Mouse (Mus musculus) cerebellum, adult 2 months (tissue): ENCODE results near the gene Sytl2. TPM values are rescaled to one million over a fixed set of nuclear protein-coding genes. Genes with fewer than 3 reads are reported as not detected.
A peak's percentile ranks its signal among the peaks of the same experiment; 100 is the strongest.

Experiments used
- DNase-seq, 2 experiments: peaks; one replicate each; pipeline ENCODE4 v3.0.0; 2021
- H3K27ac ChIP-seq: fragments of 200-500 bp; 2 replicates; pipeline ENCODE4 v1.5.1; 2012; ENCODE audit warnings: low read length, control low read depth, inconsistent platforms; ENCODE audit not compliant: insufficient read depth
- H3K27me3 ChIP-seq: fragments of 200-500 bp; 2 replicates; pipeline ENCODE4 v1.6.1; 2012; ENCODE audit warnings: inconsistent platforms, mild to moderate bottlenecking, low read length, moderate library complexity; ENCODE audit not compliant: control insufficient read depth, insufficient read depth
- H3K4me1 ChIP-seq: fragments of 200-500 bp; 2 replicates; pipeline ENCODE4 v1.6.1; 2011; ENCODE audit warnings: low read length; ENCODE audit not compliant: control insufficient read depth, insufficient read depth
- H3K4me3 ChIP-seq: fragments of 200-500 bp; replicated peaks from 2 replicates; pipeline ENCODE3; 2011; ENCODE audit warnings: mild to moderate bottlenecking, low read depth, low read length, control low read depth; ENCODE audit not compliant: insufficient read depth
- CTCF ChIP-seq: fragments of 200-500 bp; IDR thresholded peaks from 2 replicates; pipeline ENCODE4 v1.5.1; 2011; ENCODE audit warnings: low read depth, mild to moderate bottlenecking, control low read depth, low read length, moderate library complexity, borderline replicate concordance; ENCODE audit not compliant: insufficient read depth
- POLR2A ChIP-seq: fragments of 200-500 bp; IDR thresholded peaks from 2 replicates; pipeline ENCODE4 v1.6.1; 2011; ENCODE audit warnings: low read length, control low read depth, borderline replicate concordance; ENCODE audit not compliant: insufficient read depth
- WGBS: fragments of 180-500 bp; shearing (Covaris S2); methylation state at CpG from one replicate; pipeline ENCODE4 v1.1.7; 2018; 5-methylcytosine and 5-hydroxymethylcytosine counted together
- polyA plus RNA-seq: library from polyadenylated mRNA; depleted of rRNA; stranded (reverse); fragments of >200 nt; gene quantifications from 2 replicates; pipeline ENCODE4 v1.2.3, GENCODE M21; 2012

Gene Sytl2
- polyA plus RNA-seq, 1 experiment = 44.8 TPM

DNA sequence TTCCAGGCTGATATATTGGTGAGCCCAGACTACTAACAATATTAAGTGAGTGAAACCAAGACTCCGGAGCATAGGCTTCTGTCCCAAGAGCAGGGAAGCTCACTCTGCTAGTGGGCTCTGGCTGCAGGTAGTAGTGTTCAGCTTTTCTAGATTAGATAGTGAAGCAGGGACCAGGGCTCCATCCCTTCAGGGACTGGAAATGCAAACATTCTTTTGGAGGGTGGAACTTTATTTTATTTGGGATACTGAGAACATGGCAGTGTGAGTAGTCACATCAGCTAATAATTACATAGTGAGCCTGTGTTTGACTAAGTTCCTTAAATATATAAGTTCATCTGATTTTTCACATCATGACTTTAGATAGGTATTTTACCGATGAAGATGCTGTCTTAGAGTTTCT lies 14.8 kb downstream of the Sytl2 start:
- no peaks in the 10 kb centered on the region for H3K27me3 ChIP-seq
- 95% methylated on average over 2 of the region's 2 CpGs for WGBS
- DNase-seq = no peak
- H3K27ac ChIP-seq = no peak overlapping the region
- no peaks in the 10 kb centered on the region for H3K4me1 ChIP-seq
- no peak for TF ChIP-seq POLR2A
- no peak for TF ChIP-seq CTCF
- no peak overlapping the region for H3K4me3 ChIP-seq

DNA sequence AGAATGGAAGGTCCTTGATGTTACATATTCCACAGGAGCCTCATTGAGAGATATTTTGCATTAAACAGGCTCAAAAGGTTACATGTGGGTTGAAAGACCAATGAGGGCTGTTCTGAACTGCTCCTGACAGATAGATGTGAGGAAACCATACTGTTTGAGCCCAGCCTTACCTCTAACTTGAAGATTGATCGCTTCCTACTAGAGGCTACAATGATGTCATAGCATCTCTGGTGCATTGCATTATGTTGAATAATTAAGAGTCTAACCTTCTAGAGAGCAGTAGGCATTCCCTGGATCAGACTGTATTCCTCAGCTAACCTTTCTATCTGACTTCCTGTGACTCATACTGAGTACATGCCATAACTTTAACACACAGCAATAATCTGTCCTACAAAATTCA lies 17.4 kb downstream of the Sytl2 start:
- TF ChIP-seq CTCF = no peak
- Histone ChIP-seq H3K27me3 (no peaks in the 10 kb centered on the region), H3K27ac (no peak overlapping the region), H3K4me1 (no peaks in the 10 kb centered on the region), H3K4me3 (no peak overlapping the region)
- DNase-seq = no peak
- WGBS = 85% methylated on average over 1 of the region's 1 CpGs

DNA sequence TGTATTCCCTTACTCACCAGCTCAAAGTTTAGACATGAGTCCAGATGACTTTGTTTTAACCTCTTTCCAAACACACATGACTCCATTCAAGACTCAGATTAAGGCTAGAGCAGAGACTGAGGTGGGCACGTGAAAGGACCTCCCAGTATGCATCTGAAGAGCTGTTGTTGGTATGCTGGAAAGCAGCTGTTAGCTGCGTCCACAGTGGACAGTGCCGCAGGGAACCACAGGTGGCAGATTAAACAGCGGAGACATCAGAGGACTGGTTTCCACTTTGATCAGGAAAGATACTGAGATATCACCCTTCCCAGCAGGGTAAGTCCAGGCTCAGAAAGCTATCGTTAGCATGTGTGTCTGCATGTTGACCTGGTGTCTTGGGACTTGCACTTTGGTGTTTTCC lies 18.1 kb downstream of the Sytl2 start:
- 61% methylated on average over 5 of the region's 5 CpGs for WGBS
- H3K27ac ChIP-seq = no peak overlapping the region
- no peaks in the 10 kb centered on the region for H3K4me1 ChIP-seq
- no peak overlapping the region for H3K4me3 ChIP-seq
- no peak for DNase-seq
- no peaks in the 10 kb centered on the region for H3K27me3 ChIP-seq
- no peak for TF ChIP-seq CTCF
- no peak for TF ChIP-seq POLR2A

DNA sequence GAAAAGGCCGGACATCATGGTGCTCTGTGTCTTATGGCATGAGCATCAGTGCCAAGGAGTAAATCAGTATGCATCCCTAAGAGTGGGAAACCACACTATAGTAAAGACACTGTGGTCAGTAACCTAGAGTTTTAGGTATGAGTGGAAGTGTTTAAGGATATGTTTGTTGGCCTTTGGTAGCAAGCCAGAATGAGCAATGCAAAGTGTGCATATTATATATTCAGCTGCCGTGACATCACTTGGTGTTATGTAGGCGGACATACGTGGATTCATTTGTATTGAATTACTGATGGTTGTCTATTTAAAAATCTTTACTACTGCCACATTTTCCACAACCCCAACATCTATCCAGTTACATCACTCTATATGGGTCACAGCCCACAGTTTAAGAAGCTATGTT lies 23.1 kb downstream of the Sytl2 start:
- WGBS = 92% methylated on average over 4 of the region's 4 CpGs
- H3K27me3 ChIP-seq = no peaks in the 10 kb centered on the region
- no peak for TF ChIP-seq POLR2A
- TF ChIP-seq CTCF = no peak
- no peak for DNase-seq
- H3K4me1 ChIP-seq = no peaks in the 10 kb centered on the region
- H3K27ac ChIP-seq = no peak overlapping the region
- no peak overlapping the region for H3K4me3 ChIP-seq

DNA sequence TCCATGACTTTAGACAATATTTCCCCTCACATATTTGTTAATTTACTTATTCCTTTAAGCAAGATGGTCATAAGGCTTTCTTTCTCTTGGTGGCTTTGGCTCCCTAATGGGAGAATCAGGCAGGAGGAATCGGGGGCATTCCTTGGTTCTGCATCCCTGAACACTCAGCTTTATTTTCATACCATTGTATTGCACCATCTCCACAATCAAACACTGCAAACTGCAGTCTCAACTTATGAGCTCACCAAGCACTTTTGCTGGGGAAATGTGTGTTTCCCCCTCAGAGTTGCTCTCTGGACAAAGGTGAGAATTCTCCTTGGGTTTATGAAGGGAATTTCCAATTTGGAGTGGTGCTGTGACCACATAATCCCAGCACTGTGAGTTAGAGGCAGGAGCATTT lies 28.1 kb downstream of the Sytl2 start:
- Histone ChIP-seq H3K4me3 (no peak overlapping the region), H3K27ac (no peak overlapping the region), H3K27me3 (no peaks in the 10 kb centered on the region), H3K4me1 (peaks cover 11% of the 10 kb centered on the region)
- DNase-seq = no peak
- TF ChIP-seq CTCF = no peak
- no peak for TF ChIP-seq POLR2A
- WGBS = 73% methylated on average over 1 of the region's 1 CpGs

DNA sequence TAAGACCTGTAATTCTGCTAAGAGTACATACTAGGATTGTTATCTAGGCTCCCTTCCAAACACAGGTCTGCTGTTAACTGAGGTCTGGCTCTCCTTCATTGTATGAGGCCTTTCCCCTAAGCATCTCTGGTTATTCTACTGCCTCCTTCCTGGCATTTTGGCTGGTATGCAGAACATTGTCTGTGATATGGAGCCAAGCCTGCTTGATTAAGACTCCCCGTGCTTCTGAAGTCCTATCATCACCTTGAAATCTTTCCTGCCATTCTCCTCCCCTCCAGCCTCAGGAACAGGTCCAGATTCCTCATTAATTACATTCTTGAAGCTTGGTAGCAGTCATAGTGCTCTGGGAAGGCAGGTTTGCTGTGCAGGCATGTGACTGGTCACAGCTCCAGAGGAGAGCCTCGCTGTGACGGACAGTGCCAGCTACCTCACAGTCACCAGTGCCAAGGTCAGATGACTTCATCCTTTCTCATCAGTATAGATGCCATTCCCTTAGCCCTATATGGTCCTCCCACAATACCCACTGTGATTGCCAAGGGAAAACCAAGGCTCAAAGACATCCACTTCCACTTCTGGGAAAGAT lies 30.5 kb downstream of the Sytl2 start:
- H3K27me3 ChIP-seq = no peaks in the 10 kb centered on the region
- peaks cover 11% of the 10 kb centered on the region for H3K4me1 ChIP-seq
- DNase-seq = peak in 1 of 2 experiments; percentile 22
- 23% methylated on average over 3 of the region's 3 CpGs for WGBS
- no peak overlapping the region for H3K27ac ChIP-seq
- TF ChIP-seq CTCF (no peak), POLR2A (no peak)
- no peak overlapping the region for H3K4me3 ChIP-seq

DNA sequence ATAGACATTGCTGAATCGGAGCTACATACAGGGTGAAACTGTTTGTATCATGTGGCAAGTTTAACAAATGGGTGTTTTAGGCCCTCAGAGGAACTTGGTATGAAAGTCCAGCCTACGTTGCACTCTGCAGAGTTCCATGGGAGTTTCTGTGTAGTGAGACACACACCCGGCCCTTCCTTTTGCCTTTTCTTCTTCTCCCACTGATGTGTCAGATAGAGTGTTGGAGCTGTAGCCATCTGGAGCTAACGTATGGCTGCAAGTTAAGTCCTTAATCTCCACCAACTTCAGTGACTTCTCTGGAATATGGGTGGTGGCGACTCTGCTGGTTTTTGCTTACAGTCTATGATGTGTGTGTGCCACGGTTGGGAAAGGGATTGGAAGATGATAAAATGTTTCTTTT lies 32.3 kb downstream of the Sytl2 start:
- Histone ChIP-seq H3K4me3 (no peak overlapping the region), H3K27me3 (no peaks in the 10 kb centered on the region), H3K27ac (no peak overlapping the region), H3K4me1 (peaks cover 11% of the 10 kb centered on the region)
- WGBS = 92% methylated on average over 6 of the region's 6 CpGs
- DNase-seq = no peak
- TF ChIP-seq CTCF = no peak
- no peak for TF ChIP-seq POLR2A

DNA sequence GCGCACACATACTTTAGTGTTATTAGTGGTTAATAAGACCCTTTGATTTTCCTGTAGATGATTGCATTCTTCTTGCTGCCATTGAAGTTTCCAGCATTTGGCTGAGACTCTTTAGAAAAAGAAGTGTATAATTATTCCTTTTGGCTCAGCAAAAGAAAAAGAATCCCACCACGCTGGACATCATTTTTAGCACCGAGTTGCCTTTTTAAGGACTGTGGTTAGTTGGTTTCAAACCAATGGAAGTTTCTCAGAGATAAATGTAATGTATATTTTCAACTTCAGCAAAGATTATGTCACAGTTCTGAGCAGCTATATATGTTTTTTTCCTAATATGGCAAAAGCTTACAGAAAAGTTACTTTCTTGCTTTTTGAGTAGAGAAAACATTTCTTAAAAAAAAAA lies 32.8 kb downstream of the Sytl2 start:
- Histone ChIP-seq H3K27ac (no peak overlapping the region), H3K4me1 (peaks cover 11% of the 10 kb centered on the region), H3K27me3 (no peaks in the 10 kb centered on the region), H3K4me3 (no peak overlapping the region)
- DNase-seq = no peak
- WGBS = 89% methylated on average over 3 of the region's 3 CpGs
- no peak for TF ChIP-seq POLR2A

DNA sequence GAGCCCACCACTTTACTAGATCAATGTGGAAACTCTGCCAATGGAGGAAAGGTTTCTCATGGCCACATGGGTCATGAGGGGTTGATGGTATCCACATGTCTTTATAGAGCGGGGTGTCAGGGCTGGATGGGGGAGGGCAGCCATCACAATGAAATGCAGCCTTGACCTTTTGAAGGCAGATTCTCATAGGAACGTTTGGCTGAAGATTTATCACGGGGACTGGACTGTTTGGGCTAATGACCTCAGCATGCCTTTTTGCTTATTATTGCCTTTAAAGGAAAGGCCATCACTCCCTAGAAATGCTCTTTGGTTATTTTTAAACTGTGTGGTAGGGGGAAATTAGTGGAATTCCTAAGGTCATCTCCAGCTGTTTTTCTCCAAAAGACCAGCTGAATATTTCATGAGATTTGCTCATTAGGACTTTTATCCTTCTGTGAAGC lies 33.7 kb downstream of the Sytl2 start:
- Histone ChIP-seq H3K27me3 (no peaks in the 10 kb centered on the region), H3K27ac (no peak overlapping the region), H3K4me3 (no peak overlapping the region), H3K4me1 (peaks cover 11% of the 10 kb centered on the region)
- TF ChIP-seq POLR2A (no peak), CTCF (no peak)
- WGBS = 68% methylated on average over 3 of the region's 3 CpGs
- no peak for DNase-seq
